Mouse (Mus musculus) neural tube, embryonic 14.5 days (tissue): ENCODE measurements around the gene Adam11. TPM values are rescaled to one million over a fixed set of nuclear protein-coding genes. Genes with fewer than 3 reads are reported as not detected.
A peak's percentile ranks its signal among the peaks of the same experiment; 100 is the strongest.

ENCODE experiments used
- ATAC-seq: fragments of 200-750 bp; cut with Nextera tagmentation; 2 replicates; pipeline ENCODE4 v1.8.0; 2017; ENCODE audit warnings: low read depth, mild to moderate bottlenecking, moderate TSS enrichment, moderate library complexity
- H3K27ac ChIP-seq: fragments of 300-500 bp; sonication (generic); 2 replicates; pipeline ENCODE4 v1.5.1; 2014; ENCODE audit warnings: low read depth, mild to moderate bottlenecking, control low read depth, low read length, moderate library complexity, mixed read lengths
- H3K27me3 ChIP-seq: fragments of 300-500 bp; sonication (generic); 2 replicates; pipeline ENCODE4 v1.6.1; 2014; ENCODE audit warnings: low read length; ENCODE audit not compliant: control insufficient read depth, insufficient read depth
- H3K36me3 ChIP-seq: fragments of 300-500 bp; sonication (generic); 2 replicates; pipeline ENCODE4 v1.6.1; 2014; ENCODE audit warnings: low read length, mixed read lengths; ENCODE audit not compliant: control insufficient read depth, insufficient read depth
- H3K4me1 ChIP-seq: fragments of 300-500 bp; sonication (generic); 2 replicates; pipeline ENCODE4 v1.6.1; 2014; ENCODE audit warnings: low read length; ENCODE audit not compliant: control insufficient read depth, insufficient read depth
- H3K4me2 ChIP-seq: fragments of 300-500 bp; sonication (generic); 2 replicates; pipeline ENCODE4 v1.6.1; 2014; ENCODE audit warnings: mild to moderate bottlenecking, low read depth, low read length, control low read depth
- H3K4me3 ChIP-seq: fragments of 300-500 bp; sonication (generic); 2 replicates; pipeline ENCODE4 v1.5.1; 2014; ENCODE audit warnings: low read depth, low read length, control low read depth, mixed read lengths
- H3K9ac ChIP-seq: fragments of 300-500 bp; sonication (generic); replicated peaks from 2 replicates; pipeline ENCODE4 v1.6.1; 2014; ENCODE audit warnings: low read depth, mild to moderate bottlenecking, control low read depth, low read length, mixed read lengths
- H3K9me3 ChIP-seq: fragments of 300-500 bp; sonication (generic); 2 replicates; pipeline ENCODE4 v1.6.1; 2016; ENCODE audit warnings: low read length; ENCODE audit not compliant: control insufficient read depth
- WGBS: fragments of 180-500 bp; shearing (Covaris S2); extraction: QIAGEN DNeasy Blood & Tissue Kit; methylation state at CpG from one replicate; pipeline ENCODE4 v1.1.7; 2014; 5-methylcytosine and 5-hydroxymethylcytosine counted together
- polyA plus RNA-seq: library from polyadenylated mRNA; unstranded; fragments of >200 nt; fragmentation: Nextera tagmentation; extraction: Ambion mirVana; gene quantifications from 2 replicates; pipeline ENCODE4 v1.2.1, GENCODE M21; 2014

Gene Adam11
- polyA plus RNA-seq, 1 experiment from 2014 or later = 22.2 TPM

GRCm38 (mm10) chr11:102762248-102762647 lies 1.0 kb downstream of the Adam11 start:
- Histone ChIP-seq H3K27ac (peak overlapping the region; percentile 63), H3K4me1 (peaks cover 18% of the 10 kb centered on the region), H3K27me3 (no peaks in the 10 kb centered on the region), H3K9ac (peak overlapping the region; percentile 65), H3K4me3 (peak overlapping the region; percentile 48), H3K9me3 (no peaks in the 10 kb centered on the region), H3K36me3 (no peaks in the 10 kb centered on the region), H3K4me2 (peak overlapping the region; percentile 62)
- no peak for ATAC-seq
- 9% methylated on average over 15 of the region's 15 CpGs for WGBS

- H3K27ac ChIP-seq = no peak overlapping the region
- no peaks in the 10 kb centered on the region for H3K36me3 ChIP-seq
- peak overlapping the region; percentile 62 for H3K4me2 ChIP-seq
- peak; percentile 48; the same call in 1 of the 2 replicates for ATAC-seq
- peaks cover 18% of the 10 kb centered on the region for H3K4me1 ChIP-seq
- H3K4me3 ChIP-seq = peak overlapping the region; percentile 48; the same call in 1 of the 2 replicates
- no peaks in the 10 kb centered on the region for H3K27me3 ChIP-seq
- H3K9ac ChIP-seq = no peak overlapping the region; the same call in 1 of the 2 replicates
- H3K9me3 ChIP-seq = no peaks in the 10 kb centered on the region
- WGBS = 42% methylated on average over 11 of the region's 11 CpGs
Observed at GRCm38 (mm10) chr11:102763009-102763767, 1.9 kb downstream of the Adam11 start.

GRCm38 (mm10) chr11:102765416-102765815 lies 4.2 kb downstream of the Adam11 start:
- Histone ChIP-seq H3K9ac (no peak overlapping the region), H3K27me3 (no peaks in the 10 kb centered on the region), H3K4me2 (no peak overlapping the region), H3K4me3 (no peak overlapping the region), H3K4me1 (peaks cover 18% of the 10 kb centered on the region), H3K27ac (no peak overlapping the region), H3K36me3 (no peaks in the 10 kb centered on the region), H3K9me3 (no peaks in the 10 kb centered on the region)
- no peak for ATAC-seq
- 88% methylated on average over 5 of the region's 5 CpGs for WGBS

GRCm38 (mm10) chr11:102767055-102767670 lies 5.9 kb downstream of the Adam11 start:
- no peaks in the 10 kb centered on the region for H3K27me3 ChIP-seq

GRCm38 (mm10) chr11:102769141-102769540 lies 7.9 kb downstream of the Adam11 start:
- H3K4me1 ChIP-seq = peaks cover 11% of the 10 kb centered on the region; the same call in 1 of the 2 replicates
- no peak overlapping the region for H3K4me3 ChIP-seq
- no peaks in the 10 kb centered on the region for H3K27me3 ChIP-seq
- no peaks in the 10 kb centered on the region for H3K36me3 ChIP-seq
- no peak overlapping the region for H3K9ac ChIP-seq
- H3K27ac ChIP-seq = no peak overlapping the region
- WGBS = 82% methylated on average over 6 of the region's 6 CpGs
- no peaks in the 10 kb centered on the region for H3K9me3 ChIP-seq
- ATAC-seq = no peak
- H3K4me2 ChIP-seq = no peak overlapping the region

More at GRCm38 (mm10) chr11:102767055-102767670, 5.9 kb downstream of the Adam11 start:
- Histone ChIP-seq H3K4me2 (no peak overlapping the region), H3K36me3 (no peaks in the 10 kb centered on the region), H3K9me3 (no peaks in the 10 kb centered on the region), H3K4me1 (peaks cover 13% of the 10 kb centered on the region), H3K27ac (no peak overlapping the region), H3K9ac (no peak overlapping the region), H3K4me3 (no peak overlapping the region)
- no peak for ATAC-seq
- WGBS = 71% methylated on average over 6 of the region's 6 CpGs

GRCm38 (mm10) chr11:102769993-102770661 lies 8.9 kb downstream of the Adam11 start:
- Histone ChIP-seq H3K36me3 (no peaks in the 10 kb centered on the region), H3K4me3 (no peak overlapping the region), H3K4me1 (peaks cover 13% of the 10 kb centered on the region), H3K9me3 (no peaks in the 10 kb centered on the region), H3K9ac (no peak overlapping the region), H3K27ac (no peak overlapping the region), H3K27me3 (no peaks in the 10 kb centered on the region), H3K4me2 (no peak overlapping the region)
- no peak for ATAC-seq
- 89% methylated on average over 12 of the region's 12 CpGs for WGBS

GRCm38 (mm10) chr11:102770662-102771435 lies 9.6 kb downstream of the Adam11 start:
- Histone ChIP-seq H3K36me3 (no peaks in the 10 kb centered on the region; the same call in none of the 2 replicates), H3K4me2 (no peak overlapping the region), H3K27me3 (no peaks in the 10 kb centered on the region), H3K27ac (no peak overlapping the region), H3K4me3 (no peak overlapping the region), H3K9ac (no peak overlapping the region), H3K9me3 (no peaks in the 10 kb centered on the region), H3K4me1 (peaks cover 20% of the 10 kb centered on the region)
- 52% methylated on average over 15 of the region's 15 CpGs for WGBS
- ATAC-seq = no peak

- Histone ChIP-seq H3K9me3 (no peaks in the 10 kb centered on the region), H3K4me3 (no peak overlapping the region), H3K27me3 (no peaks in the 10 kb centered on the region), H3K27ac (no peak overlapping the region), H3K4me2 (no peak overlapping the region), H3K36me3 (peaks cover 7% of the 10 kb centered on the region), H3K9ac (no peak overlapping the region), H3K4me1 (peaks cover 20% of the 10 kb centered on the region)
- ATAC-seq = no peak
- 30% methylated on average over 16 of the region's 16 CpGs for whole genome bisulfite sequencing
Observed at GRCm38 (mm10) chr11:102771916-102772714, 10.9 kb downstream of the Adam11 start.
